In the genomic region with DNA sequence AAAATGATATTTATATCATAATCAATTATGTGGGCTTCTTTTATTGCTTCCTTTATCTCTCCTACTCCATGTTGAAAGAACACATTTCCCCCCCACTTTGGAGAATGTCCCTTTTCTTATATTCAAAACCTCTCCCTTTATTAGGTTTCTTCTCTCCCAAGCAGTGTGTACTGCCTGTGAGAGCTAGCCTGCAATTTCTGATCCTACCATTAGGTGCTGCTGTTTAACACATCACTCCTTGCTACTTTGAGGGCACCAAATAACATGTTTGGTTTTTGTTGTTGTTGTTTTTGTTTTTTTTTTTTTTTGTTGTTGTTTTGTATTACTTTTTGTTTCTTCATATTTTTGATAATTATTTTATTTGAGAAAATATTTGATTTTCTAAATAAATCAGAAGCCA, we compare ENCODE assay signal across 9 mouse cellular contexts.
A peak's percentile ranks its signal among the peaks of the same experiment; 100 is the strongest.
DNase-seq lines count a peak whose midpoint lies in the region; ATAC-seq and TF ChIP-seq lines count a peak whose summit lies in the region.
"Had no signal": no experiment of that assay in that cellular context is flagged by ENCODE, and none has a peak within 500 bp of the region (broad histone marks: within the 10 kb centered on the region; RNA-seq: fewer than 3 reads in every experiment).

No protein-coding gene starts in this region.

- no peaks in the 10 kb centered on the region for H3K36me3 ChIP-seq in liver, adult 2 months (ENCODE audit: control insufficient read depth, insufficient read depth, low read length)
- H3K36me3 ChIP-seq in forebrain, embryonic 16.5 days (ENCODE audit: control insufficient read depth, insufficient read depth) = no peaks in the 10 kb centered on the region

- H3K27ac ChIP-seq in liver, adult 2 months (replicated peaks; ENCODE audit: insufficient read depth, low read depth, low read length) = no peak overlapping the region
- no peak overlapping the region for H3K27ac ChIP-seq in forebrain, embryonic 16.5 days (ENCODE audit: low read length)

- no peaks in the 10 kb centered on the region for H3K4me1 ChIP-seq in liver, adult 2 months (ENCODE audit: control insufficient read depth, insufficient read depth, low read length)
- H3K4me1 ChIP-seq in forebrain, embryonic 16.5 days (replicated peaks; ENCODE audit: control insufficient read depth, insufficient read depth, low read length) = no peaks in the 10 kb centered on the region

- H3K4me2 ChIP-seq in forebrain, embryonic 16.5 days (ENCODE audit: low read length) = no peak overlapping the region

- no peak overlapping the region for H3K4me3 ChIP-seq in liver, adult 2 months (ENCODE audit: insufficient read depth, low read depth, low read length)
- no peak overlapping the region for H3K4me3 ChIP-seq in forebrain, embryonic 16.5 days (replicated peaks; ENCODE audit: low read length)
- H3K4me3 ChIP-seq: myocyte had no signal

- no peaks in the 10 kb centered on the region for H3K27me3 ChIP-seq in liver, adult 2 months (ENCODE audit: control insufficient read depth, insufficient read depth, low read length)
- H3K27me3 ChIP-seq in forebrain, embryonic 16.5 days (replicated peaks; ENCODE audit: control insufficient read depth, insufficient read depth, low read length) = no peaks in the 10 kb centered on the region

- DNase-seq in gastrocnemius, adult 18-20 months (ENCODE audit: low spot score) = peak; percentile 15
- DNase-seq in gastrocnemius, postnatal 10 days = no peak
- peak; percentile 49 for DNase-seq in liver, adult 2 months (ENCODE audit: extremely low read depth, low read depth, low spot score)
- DNase-seq in liver (no peak), NIH3T3 (ENCODE audit: low read depth) (peak; percentile 51)
- peak; percentile 12 for DNase-seq in lung, postnatal 25 days (ENCODE audit: low spot score)
- DNase-seq in Muller cell, postnatal 12 days (ENCODE audit: inconsistent ontology term) = no peak

- no peak for ATAC-seq in forebrain, embryonic 16.5 days

- no peaks in the 10 kb centered on the region for H3K79me2 ChIP-seq in liver, adult 2 months (ENCODE audit: control insufficient read depth, insufficient read depth, low read length)

- no peak overlapping the region for H3K9ac ChIP-seq in liver, adult 2 months (ENCODE audit: low read depth, low read length)
- H3K9ac ChIP-seq in forebrain, embryonic 16.5 days (replicated peaks; ENCODE audit: low read depth, low read length) = no peak overlapping the region

- no peaks in the 10 kb centered on the region for H3K9me3 ChIP-seq in forebrain, embryonic 16.5 days (ENCODE audit: control insufficient read depth, low read length)

- TF ChIP-seq CTCF in liver, adult 2 months (IDR thresholded peaks at IDR 0.05; ENCODE audit: low read depth, low read length) = 0 out of 2 replicates have a peak, but pooled peaks have one; percentile 11

- no peak for TF ChIP-seq POLR2A in liver, adult 2 months (IDR thresholded peaks at IDR 0.05; ENCODE audit: extremely low read depth, insufficient read depth, low read length)

Comparison
In these comparisons a context has a peak if more than half of its experiments do, and no peak if none do; other contexts are left out.
1. DNase-seq: peak in gastrocnemius, adult 18-20 months (single experiment), liver, adult 2 months (single experiment), NIH3T3 (single experiment) and lung, postnatal 25 days (single experiment); none in gastrocnemius, postnatal 10 days (single experiment), liver (single experiment) and Muller cell, postnatal 12 days (single experiment).